Mouse (Mus musculus): ENCODE measurements at regions not wholly inside any gene's neighbourhood (a gene's known extent, or its start where the extent isn't known, plus 50 kb on each side); places are given as distances from the start of the nearest gene placed in this dataset.

DNA sequence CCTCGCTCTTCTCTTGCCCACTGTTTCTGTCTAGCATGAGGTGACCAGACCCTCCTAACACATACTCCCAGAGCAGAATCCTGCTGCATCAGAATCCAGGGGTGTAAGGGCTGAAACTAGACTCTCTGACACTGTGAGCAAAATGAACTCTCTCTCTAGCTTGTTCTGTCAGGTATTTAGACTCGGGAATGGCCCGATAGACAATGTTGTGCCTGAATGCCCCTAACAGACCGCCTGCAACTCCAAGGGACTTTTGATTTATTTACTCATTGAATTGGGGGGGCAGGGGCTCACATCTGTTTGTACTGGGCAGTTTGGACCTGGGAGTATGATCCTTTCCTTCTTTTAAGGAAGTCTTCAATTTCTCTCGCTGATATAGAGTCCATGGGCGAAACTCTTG is 469.3 kb upstream of the Trpc7 start:
- DNase-seq, result no peak

DNA sequence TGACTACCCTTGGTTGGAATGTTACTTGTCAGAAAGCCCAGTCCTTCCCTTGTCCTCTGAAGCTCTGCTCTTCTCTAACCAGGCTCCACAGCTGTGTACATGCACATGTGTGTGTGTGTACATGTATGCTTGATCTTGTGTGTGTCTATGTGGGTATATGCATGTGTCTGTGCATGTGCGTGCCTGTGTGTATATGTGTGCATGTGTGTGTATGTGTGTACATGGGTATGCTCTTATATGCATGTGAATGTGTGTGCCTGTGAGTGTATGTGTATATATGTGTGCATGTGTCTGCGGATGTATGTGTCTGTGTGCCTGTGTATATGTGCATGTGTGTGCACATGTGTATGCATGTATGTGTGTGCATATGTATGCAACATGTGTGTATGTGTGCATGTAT is 468.6 kb upstream of the Trpc7 start:
- no peak for DNase-seq

DNA sequence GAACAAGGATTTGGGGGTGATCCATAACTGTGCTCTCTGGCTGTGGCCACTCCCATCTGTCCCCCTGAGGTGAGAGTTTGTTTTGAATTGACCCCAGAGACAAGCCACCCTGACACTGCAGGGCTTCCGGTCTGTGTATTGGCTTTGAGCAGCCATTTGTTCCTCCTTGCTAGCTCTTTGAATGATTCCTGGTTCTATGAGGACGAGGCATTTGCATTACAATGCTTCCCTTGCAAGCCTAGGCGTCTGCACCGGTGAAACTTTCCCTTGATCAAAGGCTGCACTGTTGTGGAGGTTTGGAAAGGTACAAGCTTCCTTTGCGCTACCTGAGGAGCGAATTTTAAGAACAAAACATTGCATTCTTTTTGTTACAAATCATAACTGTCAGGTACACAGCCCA is 466.8 kb upstream of the Trpc7 start:
- no peak for DNase-seq

DNA sequence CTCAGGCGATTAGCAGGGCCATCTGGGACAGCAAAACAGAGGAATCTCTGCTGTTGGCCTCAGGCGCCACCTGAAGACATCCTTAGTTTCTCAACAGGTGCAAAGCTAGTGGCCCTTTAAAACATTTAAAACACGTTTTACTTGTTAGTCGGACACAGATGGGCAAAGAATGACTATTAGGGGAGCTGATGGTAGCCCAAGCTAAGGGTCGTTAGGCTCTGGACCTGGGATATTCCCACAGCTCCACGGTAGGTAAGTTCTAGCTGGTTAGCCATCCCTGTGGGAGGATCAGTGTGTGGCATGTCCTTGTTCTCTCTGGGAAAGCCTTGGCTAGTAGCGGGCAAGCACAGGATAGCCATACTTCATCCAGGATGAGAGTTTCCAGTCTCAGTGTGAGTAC is 465.5 kb upstream of the Trpc7 start:
- DNase-seq, result no peak

DNA sequence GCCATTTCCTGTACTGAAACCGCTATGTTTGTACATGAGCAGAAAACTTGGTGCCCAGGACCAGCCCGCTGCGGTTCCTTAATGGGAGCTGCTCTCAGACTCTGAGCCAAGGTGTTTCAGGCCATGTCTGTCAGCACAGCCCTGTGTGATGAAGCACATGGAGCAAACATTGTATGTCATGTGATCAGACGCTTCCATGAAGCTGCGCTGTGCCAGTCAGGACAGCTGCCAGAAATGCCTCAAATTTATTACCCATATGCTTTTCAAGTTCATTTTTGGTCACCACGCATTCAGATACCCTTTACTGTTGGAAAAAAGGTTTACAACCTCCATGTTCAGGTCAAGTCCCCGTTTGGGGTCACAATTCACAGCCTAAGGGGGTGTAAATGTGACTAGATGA is 458.8 kb upstream of the Trpc7 start:
- no peak for DNase-seq

DNA sequence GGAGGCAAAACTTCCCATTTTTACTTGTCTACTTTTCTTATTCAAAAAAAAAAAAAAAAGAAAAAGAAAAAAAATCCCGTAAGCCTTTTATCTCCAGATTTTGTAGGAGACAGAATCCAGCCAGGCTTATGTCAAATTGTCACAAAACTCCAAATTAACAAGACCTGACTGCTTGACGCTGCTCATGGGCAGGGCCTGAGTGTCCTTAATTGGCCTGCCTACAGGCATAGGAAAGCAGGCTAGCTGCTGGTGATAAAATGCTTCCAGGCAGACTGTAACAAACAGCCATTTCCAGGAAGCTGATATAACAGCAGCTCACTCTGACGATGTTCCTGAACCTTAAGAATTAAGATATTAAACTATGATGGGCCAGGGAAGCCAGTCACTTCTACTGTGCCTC is 458.2 kb upstream of the Trpc7 start:
- no peak for DNase-seq

DNA sequence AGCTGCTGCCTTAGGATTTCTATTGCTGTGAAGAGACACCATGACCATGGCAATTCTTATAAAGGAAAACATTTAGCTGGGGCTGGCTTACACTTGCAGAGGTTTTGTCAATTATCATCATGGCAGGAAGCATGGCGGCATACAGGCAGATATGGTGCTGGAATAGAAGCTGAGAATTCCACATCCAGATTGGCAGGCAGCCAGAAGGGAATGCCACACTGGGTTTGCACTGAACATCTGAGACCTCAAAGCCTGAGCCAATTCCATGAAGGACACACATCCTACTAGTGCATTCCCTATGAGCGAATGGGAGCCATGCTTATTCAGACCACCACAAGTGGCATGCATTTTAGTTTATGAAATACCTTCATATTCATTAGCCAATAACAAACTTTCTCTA is 455.0 kb upstream of the Trpc7 start:
- DNase-seq, result no peak

DNA sequence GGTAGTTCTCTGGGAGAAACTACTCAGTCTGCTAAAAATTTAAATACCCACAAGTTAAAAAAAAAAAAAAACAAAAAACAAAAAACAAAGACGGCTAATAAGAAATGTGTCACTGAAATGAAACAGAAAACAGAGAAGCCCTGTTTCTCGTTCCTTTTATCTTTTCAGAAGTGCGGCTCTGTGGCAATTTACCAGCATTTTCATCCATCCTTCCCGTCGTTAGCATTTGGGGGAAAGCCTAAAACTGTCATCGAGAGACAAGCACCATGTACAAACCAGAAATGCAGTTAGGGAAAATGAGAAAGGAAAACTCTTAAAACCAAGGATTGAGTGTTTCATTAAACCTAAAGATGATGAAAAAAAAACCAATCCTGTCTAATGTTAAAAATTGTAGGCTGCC is 442.9 kb upstream of the Trpc7 start:
- no peak for DNase-seq

DNA sequence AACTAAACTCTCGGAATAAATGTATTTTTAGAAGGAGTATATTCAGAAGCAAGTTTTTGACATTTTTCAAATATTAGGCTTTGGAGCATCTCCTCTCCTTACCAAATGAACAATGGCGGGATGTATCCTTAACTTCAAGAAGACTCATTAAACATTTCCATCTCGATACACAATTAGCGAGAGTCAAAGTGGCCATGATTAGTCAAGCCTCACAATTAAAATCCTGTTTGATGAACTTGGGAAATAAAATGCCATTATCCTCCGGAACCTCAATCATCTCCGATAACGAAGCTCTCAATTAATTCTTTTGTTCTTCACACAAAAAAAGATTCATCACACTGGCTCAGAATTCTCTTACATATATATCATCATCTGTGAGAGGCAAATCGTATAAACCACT is 440.8 kb upstream of the Trpc7 start:
- DNase-seq, result no peak

DNA sequence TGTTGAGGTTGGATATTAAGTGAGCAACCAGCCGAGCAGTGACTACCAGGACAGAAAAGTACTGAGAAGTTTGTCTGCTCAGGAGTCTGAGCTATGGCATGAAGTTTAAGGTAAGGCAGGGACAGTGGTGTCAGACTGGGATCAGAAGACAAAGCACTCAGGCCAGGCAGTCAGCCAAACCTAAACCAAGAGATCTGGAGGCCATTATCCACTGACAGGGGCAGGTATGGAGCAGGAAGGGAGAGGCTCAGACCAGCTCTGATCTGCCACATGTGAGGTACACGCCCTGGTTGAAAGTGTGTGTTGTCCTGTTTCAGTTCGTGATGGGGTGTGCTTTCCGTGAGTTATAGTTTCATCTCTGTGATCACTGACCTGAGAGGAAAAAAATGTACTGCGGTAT is 437.2 kb upstream of the Trpc7 start:
- DNase-seq, result no peak

DNA sequence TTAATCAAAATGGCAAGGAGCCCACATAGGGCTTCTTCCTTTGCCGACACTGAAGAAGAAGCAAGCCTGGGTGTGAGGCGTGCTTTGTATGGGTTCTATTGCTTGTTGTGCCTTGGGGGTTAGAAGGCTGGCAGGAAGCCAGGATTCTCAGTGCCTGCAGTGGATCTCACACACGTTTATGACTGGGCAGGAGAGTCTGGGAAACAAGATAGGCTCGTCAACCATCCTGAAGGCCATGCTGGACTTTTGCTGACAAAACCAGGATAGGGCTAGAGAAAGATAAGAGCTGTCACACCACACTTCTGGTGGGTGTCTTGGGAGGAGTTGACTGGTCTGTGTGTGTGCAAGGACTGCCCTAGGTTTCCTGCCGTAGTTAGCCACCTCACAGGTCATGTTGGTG is 436.1 kb upstream of the Trpc7 start:
- DNase-seq, result no peak

DNA sequence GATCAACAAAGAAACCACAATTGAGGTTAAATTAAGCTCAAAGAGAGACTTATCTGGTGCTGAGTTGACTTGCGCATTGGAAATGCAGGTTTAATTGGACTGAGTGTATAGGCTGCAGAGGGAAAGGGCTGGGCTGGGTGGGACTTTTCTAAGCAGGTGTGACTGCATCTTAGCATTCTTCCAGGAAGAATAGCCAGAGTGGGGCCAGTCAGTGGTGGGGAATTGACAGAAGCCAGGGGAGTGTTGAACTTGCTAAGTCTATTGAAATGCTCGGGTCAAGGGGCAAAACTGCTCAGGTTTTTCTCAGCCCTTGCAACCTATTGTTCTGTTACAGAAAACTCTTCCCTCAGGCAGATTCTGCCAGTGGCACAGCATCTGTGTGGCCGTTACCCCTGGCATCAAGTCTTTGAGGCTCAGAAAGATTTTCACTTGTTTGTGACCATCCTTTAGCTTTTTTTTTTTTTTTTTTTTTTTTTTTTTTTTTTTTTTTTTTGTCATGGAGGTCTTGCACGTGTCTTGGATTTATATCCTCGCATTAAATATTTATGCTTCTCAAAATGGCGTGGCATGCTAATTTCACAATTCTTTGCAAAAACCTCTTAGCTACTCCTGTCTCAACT is 429.6 kb upstream of the Trpc7 start:
- no peak for DNase-seq

DNA sequence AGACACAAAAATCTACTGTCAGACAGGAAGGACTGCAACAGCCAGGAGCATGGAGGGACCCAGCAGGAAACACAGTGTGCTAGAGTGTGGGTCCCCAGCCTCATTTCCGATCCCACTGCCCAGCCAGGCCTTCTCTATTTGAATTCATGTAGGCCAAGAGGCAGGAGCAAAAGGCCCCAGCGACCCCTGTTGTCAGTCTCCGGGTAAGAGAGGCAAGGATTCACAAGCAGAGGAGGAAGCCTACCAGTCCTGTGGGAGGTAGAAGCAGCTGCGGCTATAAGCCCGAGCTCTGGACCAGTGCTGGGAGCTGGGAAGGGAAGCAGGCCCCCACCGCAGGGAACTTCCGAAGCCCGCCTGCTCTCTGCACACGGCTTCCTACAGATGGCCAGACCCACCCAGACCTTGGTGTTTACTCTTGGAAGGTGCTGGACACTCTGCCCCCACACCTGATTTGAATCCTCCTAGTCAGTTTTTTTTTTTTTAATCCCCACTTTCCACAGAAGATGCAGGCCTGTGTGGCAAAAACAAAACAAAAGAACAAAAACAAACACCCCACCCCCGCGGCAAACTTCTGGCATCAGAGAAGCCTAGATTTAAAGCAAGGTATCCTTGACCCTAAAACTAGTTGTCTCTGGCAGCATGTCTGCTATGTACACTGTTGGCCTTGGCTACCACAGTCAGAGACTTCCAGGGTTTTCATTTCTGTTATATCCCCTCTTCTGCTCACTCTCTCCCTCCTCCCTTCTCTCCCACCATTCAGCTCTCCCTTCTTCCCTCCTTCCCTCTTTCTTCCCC is 420.6 kb upstream of the Trpc7 start:
- DNase-seq, result no peak

DNA sequence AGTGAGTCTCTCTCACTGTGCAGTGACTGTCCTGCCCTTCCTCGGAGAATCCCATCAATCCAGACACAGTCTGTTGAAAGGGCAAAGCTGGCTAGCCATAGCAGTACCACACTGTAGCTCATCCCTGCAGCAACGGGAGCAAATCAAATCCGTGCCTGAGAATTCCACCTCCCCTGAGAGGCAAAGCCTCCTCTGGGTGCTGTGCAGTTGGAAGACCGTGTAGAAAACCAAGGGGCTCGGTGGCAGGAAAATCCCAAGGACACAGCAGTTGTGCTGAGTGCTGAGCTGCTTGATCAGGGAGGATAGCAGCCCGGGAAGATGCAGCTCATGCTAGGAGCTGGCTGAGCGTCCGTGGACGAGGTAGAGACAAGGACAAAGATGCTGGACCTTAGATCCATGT is 418.7 kb upstream of the Trpc7 start:
- DNase-seq, result no peak

DNA sequence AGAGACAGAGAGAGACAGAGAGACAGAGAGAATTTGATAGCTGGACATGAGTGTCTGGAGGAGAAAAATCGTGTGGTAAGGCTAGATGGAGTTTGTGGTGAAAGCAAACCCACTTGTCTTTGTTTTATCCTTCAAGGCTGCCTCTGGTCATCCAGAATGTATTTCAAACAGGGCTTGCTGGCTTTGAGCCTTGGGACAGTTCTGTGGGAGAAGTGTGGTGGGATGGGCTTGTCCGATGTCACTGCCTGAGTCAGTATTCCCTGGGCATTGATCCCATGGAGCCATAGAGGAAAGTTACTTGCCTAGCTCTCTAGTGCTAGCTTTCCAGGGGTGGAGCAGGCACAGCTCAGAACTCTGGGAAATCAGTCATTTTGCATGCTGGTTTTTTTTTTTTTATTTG is 417.9 kb upstream of the Trpc7 start:
- no peak for DNase-seq

DNA sequence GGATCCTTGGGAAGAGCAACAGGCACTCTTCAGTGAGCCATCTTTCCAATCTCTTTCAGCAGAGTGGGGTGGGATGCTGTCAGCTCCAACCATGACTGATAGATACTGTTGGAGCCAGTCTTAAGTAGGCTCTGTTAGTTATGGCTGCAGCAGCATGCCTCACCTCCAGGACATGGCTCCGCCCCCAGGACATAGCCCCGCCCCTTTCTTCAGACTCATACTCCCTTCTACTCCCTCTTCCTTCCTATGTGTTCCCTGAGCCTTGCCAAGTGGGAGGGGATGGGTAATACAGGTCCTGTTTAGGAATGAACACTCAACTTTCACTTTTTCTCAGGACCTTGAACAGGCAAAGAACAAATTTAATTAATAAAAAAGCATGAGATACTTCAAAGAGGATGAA is 415.4 kb upstream of the Trpc7 start:
- DNase-seq, result no peak

DNA sequence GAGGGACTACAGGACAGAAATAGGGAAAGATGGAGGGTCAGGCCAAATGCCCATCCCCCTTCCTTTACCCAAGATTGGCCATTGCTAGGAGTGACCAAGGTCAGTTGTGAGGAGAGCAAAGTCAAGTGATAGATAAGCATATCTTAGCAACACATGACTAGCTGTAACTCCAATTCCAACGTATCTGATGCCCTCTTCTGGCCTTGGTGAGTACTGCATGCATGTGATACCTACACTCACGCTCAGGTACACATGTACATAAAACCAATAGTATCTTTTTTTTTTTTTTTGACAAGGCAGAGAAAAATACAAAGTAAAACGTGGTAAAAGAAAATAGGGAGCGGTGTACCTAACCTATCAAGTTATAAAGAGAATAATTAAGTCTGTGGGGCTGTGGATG is 413.8 kb upstream of the Trpc7 start:
- DNase-seq, result no peak

DNA sequence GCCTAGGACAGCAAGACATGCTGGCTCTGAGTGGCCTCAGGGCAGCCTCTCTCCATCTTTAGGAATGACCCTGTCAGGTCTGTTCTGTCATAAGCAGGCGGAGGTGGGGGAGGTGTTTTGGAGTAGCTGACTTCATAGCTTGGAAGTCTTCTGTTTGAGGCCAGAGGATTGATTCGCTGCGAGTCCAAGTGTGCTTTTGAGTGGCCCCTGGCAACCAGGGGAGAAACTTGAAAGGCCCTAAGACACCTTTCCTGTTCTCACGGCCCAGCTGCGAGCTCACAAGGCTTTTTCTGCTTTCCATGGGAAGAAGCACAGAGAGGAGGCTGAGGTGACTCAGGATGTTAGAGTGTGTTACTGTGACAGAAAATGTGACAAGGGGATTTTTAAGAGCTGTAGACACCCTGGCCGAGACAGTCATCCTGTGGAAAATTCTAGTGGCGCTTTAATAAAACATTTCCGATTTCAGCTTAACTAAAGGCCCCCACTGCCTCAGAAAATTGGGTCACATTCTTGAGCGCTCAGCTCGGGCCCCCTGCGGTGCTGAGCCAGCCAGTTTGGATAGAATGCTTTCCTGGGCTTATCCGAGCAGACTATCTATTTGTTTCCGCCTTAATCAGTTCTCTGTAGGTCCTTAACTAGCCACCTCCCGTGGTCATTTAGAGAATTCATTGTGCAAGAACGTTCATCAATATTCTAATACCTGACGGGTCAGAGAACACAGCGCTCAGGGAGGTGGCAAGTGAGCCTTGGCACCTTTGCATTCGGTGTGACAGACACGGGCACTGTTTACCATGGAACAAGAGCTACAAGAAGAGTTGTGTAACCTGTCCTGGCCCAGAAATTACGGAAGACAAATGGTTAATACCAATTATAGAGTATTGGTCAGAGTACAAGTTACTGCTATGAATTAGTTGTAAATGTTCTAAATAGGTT is 412.4 kb upstream of the Trpc7 start:
- no peak for DNase-seq

DNA sequence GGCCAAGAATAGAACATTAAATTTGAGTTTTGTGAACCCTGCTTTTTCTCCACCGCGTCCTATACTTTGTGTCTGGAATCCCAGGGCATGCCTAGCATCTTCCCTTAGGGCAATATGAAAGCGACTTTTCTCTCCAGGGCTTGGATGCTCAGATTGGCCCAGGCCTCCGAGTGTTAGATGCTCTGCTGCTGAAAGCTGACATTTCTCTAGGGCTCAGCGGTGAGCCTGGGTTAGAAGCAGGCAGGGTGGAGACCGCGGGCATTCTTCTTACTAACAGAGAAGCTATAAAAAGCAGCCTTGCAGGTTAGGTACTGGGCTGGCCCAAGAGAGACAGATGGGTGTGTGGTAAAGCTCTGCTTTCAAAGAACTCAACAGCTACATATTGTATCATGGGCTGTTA is 409.8 kb upstream of the Trpc7 start:
- DNase-seq, result no peak

DNA sequence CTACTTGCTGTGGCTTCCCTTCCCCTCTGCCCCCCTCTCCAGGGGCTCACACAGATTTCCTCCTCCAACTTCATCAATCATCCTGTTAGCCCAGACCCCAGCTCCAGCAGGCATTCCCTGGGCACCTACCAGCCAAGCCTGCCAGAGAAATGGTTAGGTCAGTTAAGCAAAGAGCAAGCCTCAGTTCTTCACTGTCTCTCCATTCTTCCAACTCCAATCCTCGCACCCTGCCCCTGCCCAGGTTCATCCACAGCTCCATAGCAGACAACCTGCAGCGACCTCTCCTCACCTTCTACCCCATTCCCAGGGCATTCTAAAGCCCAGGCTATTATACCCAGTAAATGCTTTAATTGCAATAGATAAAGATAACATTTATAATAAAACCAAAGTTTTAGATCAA is 408.0 kb upstream of the Trpc7 start:
- no peak for DNase-seq

DNA sequence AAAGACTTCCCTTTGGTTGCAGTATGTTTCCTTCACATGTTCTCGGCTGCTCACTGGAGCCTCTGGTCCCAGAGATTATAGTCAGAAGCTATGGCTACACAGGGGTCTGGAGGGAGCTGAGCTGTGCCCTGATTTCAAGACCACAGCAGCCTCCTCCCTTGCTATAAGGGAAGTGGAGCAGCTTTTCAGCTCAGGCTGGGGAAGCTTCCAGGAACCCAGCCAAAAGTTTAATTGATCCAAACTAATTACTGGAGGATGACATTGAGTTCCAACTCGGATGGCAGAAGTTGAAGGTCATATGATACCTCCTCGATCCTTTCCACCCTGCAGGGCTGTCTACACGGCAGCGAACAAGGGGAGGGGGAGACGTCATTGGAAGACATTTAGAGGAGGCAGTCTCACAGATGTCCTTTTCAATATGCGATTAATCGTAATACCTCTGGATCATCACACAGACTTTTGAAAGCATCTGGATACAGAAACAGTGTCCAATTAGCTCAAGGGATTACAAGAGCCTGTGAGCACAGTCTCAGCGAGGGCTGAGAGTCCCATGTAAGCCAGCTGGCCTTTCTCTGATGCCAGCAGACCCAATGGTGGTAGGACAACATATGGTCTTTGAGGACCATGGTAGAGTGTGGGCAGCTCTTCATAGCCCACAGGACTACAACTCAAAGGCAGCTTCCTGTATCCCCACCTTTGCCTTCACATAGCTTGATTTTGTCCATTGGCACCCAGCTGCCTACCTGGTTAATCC is 396.1 kb upstream of the Trpc7 start:
- DNase-seq, result no peak

DNA sequence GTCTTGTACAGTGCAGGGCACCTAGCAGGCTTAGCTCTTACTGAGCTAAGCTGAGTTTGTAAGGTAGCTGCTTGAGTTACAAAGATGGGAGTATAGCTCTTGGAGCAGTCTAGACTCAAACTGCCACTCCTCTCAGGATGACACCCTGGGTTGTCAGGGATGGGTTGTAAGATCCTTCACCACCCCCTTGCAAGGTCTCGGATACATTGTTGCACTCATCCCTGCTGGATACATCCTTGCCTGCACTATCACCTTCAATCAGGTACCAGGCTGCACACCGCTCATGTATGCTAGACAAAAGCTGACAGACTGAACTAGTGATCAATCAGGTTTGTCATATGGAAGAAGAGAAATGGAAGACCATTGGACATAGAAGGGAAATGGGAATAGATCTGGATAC is 390.4 kb upstream of the Trpc7 start:
- no peak for DNase-seq

DNA sequence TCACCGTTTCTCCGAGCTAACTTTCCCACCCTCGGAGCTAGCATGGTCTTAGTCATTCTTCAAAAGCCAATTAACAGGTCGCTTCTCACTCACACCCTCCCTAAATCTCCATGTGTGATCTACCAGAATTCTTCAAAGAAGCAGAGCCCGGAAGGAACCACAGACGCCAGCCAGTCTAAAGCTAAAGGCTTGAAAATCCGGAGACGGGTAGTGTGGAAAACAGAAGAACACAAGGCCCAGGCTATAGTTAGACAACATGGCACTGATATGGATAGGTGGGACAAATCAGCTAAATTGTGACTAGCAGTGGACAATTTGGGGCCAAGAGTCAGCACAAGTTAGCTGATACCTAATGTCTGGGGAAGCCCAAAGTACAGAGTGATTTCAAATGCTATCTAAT is 387.0 kb upstream of the Trpc7 start:
- DNase-seq, result no peak

Data from cerebellum, adult 11-12 months (tissue).